Mouse (Mus musculus) myocyte (in vitro differentiated cells): Measurements from ENCODE around the gene Iqschfp.

Experiments
- E2F4 ChIP-seq: IDR thresholded peaks from one replicate; pipeline ENCODE4 v1.6.1; 2011; ENCODE audit warnings: mild to moderate bottlenecking, control low read depth, moderate library complexity; ENCODE audit not compliant: insufficient read depth
- MAX ChIP-seq: IDR thresholded peaks from one replicate; pipeline ENCODE4 v1.6.1; 2011; ENCODE audit warnings: low read depth, mild to moderate bottlenecking, control low read depth
- MYOD1 ChIP-seq, 3 experiments: IDR thresholded peaks; one replicate each; pipeline ENCODE4 v1.6.1; 2011; ENCODE audit warnings: control low read depth in 2 of 3, low read depth in 2 of 3, mild to moderate bottlenecking in 2 of 3, moderate library complexity in 1 of 3; ENCODE audit not compliant: insufficient read length in 2 of 3, control insufficient read depth in 1 of 3
- MYOG ChIP-seq, 3 experiments: IDR thresholded peaks; one replicate each; pipeline ENCODE4 v1.6.1; 2011; ENCODE audit warnings: control low read depth in 2 of 3, low read depth in 2 of 3, mild to moderate bottlenecking in 2 of 3; ENCODE audit not compliant: insufficient read length in 2 of 3, control insufficient read depth in 1 of 3, insufficient read depth in 1 of 3
- POLR2A ChIP-seq: IDR thresholded peaks from one replicate; pipeline ENCODE4 v1.6.1; 2011; ENCODE audit warnings: low read depth, mild to moderate bottlenecking, control low read depth, moderate library complexity; ENCODE audit not compliant: insufficient read length
- POLR2AphosphoS2 ChIP-seq: IDR thresholded peaks from one replicate; pipeline ENCODE4 v1.6.1; 2011; ENCODE audit warnings: low read depth, control low read depth; ENCODE audit not compliant: insufficient read length
- REST ChIP-seq: IDR thresholded peaks from one replicate; pipeline ENCODE4 v1.6.1; 2011; ENCODE audit warnings: mild to moderate bottlenecking, control low read depth, moderate library complexity; ENCODE audit not compliant: insufficient read depth, insufficient read length
- SRF ChIP-seq: IDR thresholded peaks from one replicate; pipeline ENCODE4 v1.6.1; 2011; ENCODE audit warnings: low read depth; ENCODE audit not compliant: control insufficient read depth, insufficient read length
- TCF12 ChIP-seq: IDR thresholded peaks from one replicate; pipeline ENCODE4 v1.6.1; 2011; ENCODE audit warnings: mild to moderate bottlenecking, control low read depth; ENCODE audit not compliant: poor library complexity, insufficient read depth, severe bottlenecking
- TCF3 ChIP-seq: IDR thresholded peaks from one replicate; pipeline ENCODE4 v1.6.1; 2011; ENCODE audit warnings: low read depth, control low read depth; ENCODE audit not compliant: insufficient read length
- USF1 ChIP-seq: IDR thresholded peaks from one replicate; pipeline ENCODE4 v1.6.1; 2011; ENCODE audit warnings: low read depth, mild to moderate bottlenecking, control low read depth, moderate library complexity

GRCm38 (mm10) chr3:68633577-68633976, 741.5 kb downstream of the Iqschfp start:
- TF ChIP-seq POLR2A (no peak), TCF12 (no peak), USF1 (no peak), MAX (no peak), REST (no peak), MYOD1 (IDR thresholded peaks at IDR 0.05; ENCODE audit: control insufficient read depth in 1 of 3, insufficient read length in 2 of 3, low read depth in 2 of 3) (no peak), TCF3 (no peak), POLR2AphosphoS2 (no peak), E2F4 (no peak), SRF (no peak), MYOG (IDR thresholded peaks at IDR 0.05; ENCODE audit: control insufficient read depth in 1 of 3, insufficient read depth in 1 of 3, insufficient read length in 2 of 3, low read depth in 2 of 3) (no peak)
